Mouse (Mus musculus) midbrain, embryonic 14.5 days (tissue): ENCODE data around the gene Rab31. TPM values are rescaled to one million over a fixed set of nuclear protein-coding genes. Genes with fewer than 3 reads are reported as not detected.

Source experiments
- ATAC-seq: fragments of 200-750 bp; cut with Nextera tagmentation; 2 replicates; pipeline ENCODE4 v1.8.0; 2017; ENCODE audit warnings: moderate number of reproducible peaks, moderate library complexity; ENCODE audit not compliant: low FRiP score, low TSS enrichment
- DNase-seq: peaks from one replicate; pipeline ENCODE4 v3.0.0-alpha.2; 2015
- H3K27ac ChIP-seq: fragments of 300-500 bp; sonication (generic); replicated peaks from 2 replicates; pipeline ENCODE4 v1.5.1; 2014; ENCODE audit warnings: mild to moderate bottlenecking, low read depth, low read length, moderate library complexity
- H3K27me3 ChIP-seq: fragments of 300-500 bp; sonication (generic); 2 replicates; pipeline ENCODE4 v1.6.1; 2014; ENCODE audit warnings: low read length, control low read depth, mixed read lengths; ENCODE audit not compliant: control insufficient read depth, insufficient read depth
- H3K36me3 ChIP-seq: fragments of 300-500 bp; sonication (generic); 2 replicates; pipeline ENCODE4 v1.6.1; 2014; ENCODE audit warnings: low read length, control low read depth; ENCODE audit not compliant: control insufficient read depth, insufficient read depth
- H3K4me1 ChIP-seq: fragments of 300-500 bp; sonication (generic); 2 replicates; pipeline ENCODE4 v1.6.1; 2014; ENCODE audit warnings: mild to moderate bottlenecking, antibody characterized with exemption, low read length, control low read depth; ENCODE audit not compliant: control insufficient read depth, insufficient read depth
- H3K4me2 ChIP-seq: fragments of 300-500 bp; sonication (generic); 2 replicates; pipeline ENCODE4 v1.6.1; 2014; ENCODE audit warnings: mild to moderate bottlenecking, low read length, moderate library complexity
- H3K4me3 ChIP-seq: fragments of 300-500 bp; sonication (generic); replicated peaks from 2 replicates; pipeline ENCODE4 v1.5.1; 2014; ENCODE audit warnings: low read depth, low read length
- H3K9ac ChIP-seq: fragments of 300-500 bp; sonication (generic); replicated peaks from 2 replicates; pipeline ENCODE4 v1.6.1; 2014; ENCODE audit warnings: mild to moderate bottlenecking, low read length, moderate library complexity
- H3K9me3 ChIP-seq: fragments of 300-500 bp; sonication (generic); 2 replicates; pipeline ENCODE4 v1.6.1; 2016; ENCODE audit warnings: low read length, control low read depth, mixed read lengths; ENCODE audit not compliant: control insufficient read depth
- WGBS: fragments of 180-500 bp; shearing (Covaris S2); extraction: QIAGEN DNeasy Blood & Tissue Kit; methylation state at CpG from one replicate; pipeline ENCODE4 v1.1.7; 2014; 5-methylcytosine and 5-hydroxymethylcytosine counted together
- polyA plus RNA-seq: library from polyadenylated mRNA; unstranded; fragments of >200 nt; fragmentation: Nextera tagmentation; extraction: Ambion mirVana; gene quantifications from 2 replicates; pipeline ENCODE4 v1.2.1, GENCODE M21; 2014

Gene Rab31
- polyA plus RNA-seq, 1 experiment from 2014 or later, result 90.2 TPM

DNA sequence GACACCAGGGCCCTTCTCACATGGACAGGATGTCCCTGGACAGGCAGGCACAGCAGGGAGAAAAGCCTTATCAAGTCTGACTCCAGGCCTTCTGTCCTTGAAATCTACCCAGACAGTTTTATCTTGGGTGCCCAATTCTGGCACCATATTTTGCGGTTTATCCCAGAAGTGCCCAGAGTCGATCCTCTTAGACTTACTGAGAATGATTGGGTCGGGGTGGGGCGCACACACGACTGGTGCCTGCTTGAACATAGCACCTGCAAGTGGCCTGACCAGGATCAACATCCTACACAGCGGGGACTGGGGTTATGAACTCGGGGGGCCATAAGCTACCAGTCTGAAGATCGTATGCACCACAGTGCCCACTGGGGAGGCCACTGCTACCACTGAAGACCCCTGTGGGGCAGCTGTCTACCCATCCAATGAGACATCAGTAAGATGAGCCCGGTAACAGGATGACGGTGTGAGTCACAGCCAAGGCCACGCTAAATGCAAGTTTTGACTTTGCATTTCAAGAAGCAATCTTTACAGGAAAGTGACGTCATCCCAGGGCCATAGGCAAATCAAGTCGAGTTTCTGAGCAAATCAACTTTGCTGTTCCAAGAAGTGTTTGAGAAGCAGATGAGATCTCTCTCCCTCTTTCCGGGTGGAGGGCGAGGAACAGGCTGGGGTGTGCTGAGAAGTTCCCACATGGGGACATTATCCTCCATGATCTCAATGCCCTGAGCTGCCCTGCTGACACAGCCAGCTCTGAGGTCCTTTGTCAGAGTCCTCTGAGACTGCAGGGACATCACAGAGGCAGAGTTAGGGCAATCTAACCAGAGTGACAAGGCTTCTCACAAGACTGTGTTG is 32.5 kb downstream of the Rab31 start:
- H3K4me3 ChIP-seq, result no peak overlapping the region
- H3K4me1 ChIP-seq, result peaks cover 19% of the 10 kb centered on the region
- no peak overlapping the region for H3K4me2 ChIP-seq
- ATAC-seq (no peak), DNase-seq (no peak)
- H3K27ac ChIP-seq, result no peak overlapping the region
- no peaks in the 10 kb centered on the region for H3K9me3 ChIP-seq
- H3K9ac ChIP-seq, result no peak overlapping the region
- H3K27me3 ChIP-seq, result no peaks in the 10 kb centered on the region
- H3K36me3 ChIP-seq, result no peaks in the 10 kb centered on the region
- WGBS, result 91% methylated on average over 15 of the region's 15 CpGs

DNA sequence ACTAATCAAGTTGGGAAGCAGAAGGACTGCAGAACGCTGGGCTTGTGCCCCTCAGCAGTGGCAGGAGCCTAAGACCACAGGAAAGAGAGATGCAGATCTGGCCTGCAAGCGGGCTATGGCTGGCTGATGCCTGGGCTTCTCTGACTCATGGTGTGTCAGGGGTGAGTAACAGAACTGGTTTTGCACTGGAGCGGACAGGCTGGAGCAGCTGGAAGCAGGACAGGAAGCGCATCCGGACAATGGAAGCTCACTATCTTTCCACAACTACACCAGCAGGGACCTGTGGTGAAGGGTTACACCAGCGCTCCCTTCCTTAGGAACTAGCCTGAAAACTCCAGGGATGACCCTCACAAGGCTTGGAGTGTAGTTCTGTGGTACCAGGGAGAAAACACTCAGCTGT is 34.9 kb downstream of the Rab31 start:
- Histone ChIP-seq H3K9me3 (no peaks in the 10 kb centered on the region), H3K36me3 (no peaks in the 10 kb centered on the region), H3K4me2 (no peak overlapping the region), H3K27ac (no peak overlapping the region), H3K27me3 (no peaks in the 10 kb centered on the region), H3K4me1 (peaks cover 9% of the 10 kb centered on the region), H3K9ac (no peak overlapping the region), H3K4me3 (no peak overlapping the region)
- ATAC-seq (no peak), DNase-seq (no peak)
- 91% methylated on average over 6 of the region's 6 CpGs for WGBS

DNA sequence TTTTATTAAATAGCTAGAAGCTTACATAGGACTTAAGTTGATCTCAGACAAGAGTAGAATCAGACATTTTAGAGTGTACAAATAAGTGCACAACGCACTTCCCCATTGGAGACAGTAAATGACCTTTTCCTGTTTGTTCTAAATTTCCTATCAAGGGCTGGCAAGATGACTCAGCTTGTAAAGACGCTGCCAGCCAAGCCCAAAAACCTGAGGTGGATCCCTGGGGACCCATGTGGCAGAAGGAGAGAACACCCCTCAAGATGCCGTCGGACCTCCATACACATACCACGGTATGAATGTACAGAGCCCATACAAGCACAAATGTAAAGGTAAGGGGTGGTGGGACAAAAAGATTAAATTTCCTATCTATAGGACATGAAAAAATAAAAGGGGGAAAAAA is 35.4 kb downstream of the Rab31 start:
- no peaks in the 10 kb centered on the region for H3K36me3 ChIP-seq
- DNase-seq (no peak), ATAC-seq (no peak)
- H3K4me2 ChIP-seq, result no peak overlapping the region
- no peak overlapping the region for H3K9ac ChIP-seq
- no peaks in the 10 kb centered on the region for H3K27me3 ChIP-seq
- H3K4me3 ChIP-seq, result no peak overlapping the region
- no peak overlapping the region for H3K27ac ChIP-seq
- WGBS, result 89% methylated on average over 5 of the region's 5 CpGs
- H3K9me3 ChIP-seq, result no peaks in the 10 kb centered on the region
- H3K4me1 ChIP-seq, result peaks cover 5% of the 10 kb centered on the region

GRCm38 (mm10) chr17:65735088-65735487 is 37.5 kb downstream of the Rab31 start:
- WGBS, result 97% methylated on average over 2 of the region's 2 CpGs
- no peak overlapping the region for H3K4me3 ChIP-seq

GRCm38 (mm10) chr17:65732666-65733065 is 39.9 kb downstream of the Rab31 start:
- Histone ChIP-seq H3K9ac (no peak overlapping the region), H3K4me2 (no peak overlapping the region), H3K36me3 (no peaks in the 10 kb centered on the region), H3K27me3 (no peaks in the 10 kb centered on the region), H3K27ac (no peak overlapping the region), H3K4me1 (no peaks in the 10 kb centered on the region), H3K9me3 (no peaks in the 10 kb centered on the region), H3K4me3 (no peak overlapping the region)
- WGBS, result 90% methylated on average over 4 of the region's 4 CpGs
- ATAC-seq, result no peak
- DNase-seq, result no peak

More at GRCm38 (mm10) chr17:65735088-65735487, 37.5 kb downstream of the Rab31 start:
- H3K27ac ChIP-seq, result no peak overlapping the region
- H3K4me1 ChIP-seq, result no peaks in the 10 kb centered on the region
- H3K4me2 ChIP-seq, result no peak overlapping the region
- ATAC-seq (no peak), DNase-seq (no peak)
- H3K36me3 ChIP-seq, result no peaks in the 10 kb centered on the region
- H3K27me3 ChIP-seq, result no peaks in the 10 kb centered on the region
- no peaks in the 10 kb centered on the region for H3K9me3 ChIP-seq
- H3K9ac ChIP-seq, result no peak overlapping the region

DNA sequence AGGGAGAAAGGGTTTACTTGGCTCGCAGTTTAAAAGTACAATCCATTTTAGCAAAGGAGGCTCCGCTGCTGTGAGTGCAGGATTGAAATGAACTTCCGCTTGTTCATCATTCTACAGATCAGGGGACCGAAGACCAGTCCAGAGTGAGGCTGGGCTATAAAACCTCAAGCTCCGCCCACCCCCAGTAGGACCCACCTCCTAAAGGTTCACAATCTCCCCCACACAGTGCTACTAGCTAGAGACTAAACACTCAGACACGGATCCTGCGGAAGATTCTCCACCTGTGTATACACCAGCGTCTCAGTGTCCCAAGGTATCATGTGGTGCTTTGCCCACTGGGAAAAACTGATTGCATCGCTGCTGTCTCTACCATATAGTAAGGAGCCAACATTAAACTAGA is 40.8 kb downstream of the Rab31 start:
- no peaks in the 10 kb centered on the region for H3K9me3 ChIP-seq
- no peaks in the 10 kb centered on the region for H3K4me1 ChIP-seq
- H3K9ac ChIP-seq, result no peak overlapping the region
- H3K27me3 ChIP-seq, result no peaks in the 10 kb centered on the region
- H3K4me3 ChIP-seq, result no peak overlapping the region
- no peaks in the 10 kb centered on the region for H3K36me3 ChIP-seq
- DNase-seq, result no peak
- no peak for ATAC-seq
- no peak overlapping the region for H3K4me2 ChIP-seq
- no peak overlapping the region for H3K27ac ChIP-seq
- WGBS, result 93% methylated on average over 9 of the region's 9 CpGs

DNA sequence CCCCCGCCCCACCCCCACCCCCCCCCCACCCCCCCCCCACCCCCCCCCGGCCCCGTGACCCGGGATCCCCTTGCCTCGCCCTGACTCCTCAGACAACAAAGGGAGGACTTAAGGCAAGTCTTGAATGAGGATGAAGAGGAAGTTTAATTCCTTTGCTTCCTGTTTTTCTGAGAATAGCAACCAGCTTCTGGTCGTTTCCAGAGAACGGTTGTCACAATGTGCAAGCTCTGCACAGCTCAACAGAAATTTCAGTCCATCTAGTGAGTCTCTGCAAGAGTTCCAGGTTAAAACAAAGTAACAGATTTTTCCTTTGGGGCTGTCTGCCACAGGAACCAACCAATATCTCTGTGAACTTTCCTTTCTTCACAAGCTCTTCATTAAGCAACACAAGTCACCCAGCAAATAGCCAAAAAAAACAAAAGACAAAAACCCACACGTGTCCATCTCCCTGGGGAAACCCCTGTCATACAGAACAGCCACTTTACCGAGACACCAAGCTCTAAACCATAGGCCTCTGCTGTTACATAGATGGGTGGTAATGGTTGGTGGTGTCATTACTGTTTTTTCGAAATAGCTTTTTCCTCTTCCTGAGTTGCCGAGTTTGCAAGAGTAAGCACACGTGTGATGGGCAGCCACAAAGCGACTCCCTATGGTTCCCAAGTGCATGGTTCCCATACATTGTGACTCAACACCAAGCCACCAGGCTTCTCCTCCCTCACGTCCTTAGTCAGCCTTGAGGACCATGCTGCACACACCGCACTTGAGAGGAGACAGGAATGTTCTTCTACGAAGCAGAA is 42.4 kb downstream of the Rab31 start:
- 76% methylated on average over 16 of the region's 16 CpGs for WGBS
- no peak overlapping the region for H3K4me3 ChIP-seq
- no peaks in the 10 kb centered on the region for H3K9me3 ChIP-seq
- H3K9ac ChIP-seq, result no peak overlapping the region
- DNase-seq (no peak), ATAC-seq (no peak)
- no peaks in the 10 kb centered on the region for H3K4me1 ChIP-seq
- no peaks in the 10 kb centered on the region for H3K27me3 ChIP-seq
- no peaks in the 10 kb centered on the region for H3K36me3 ChIP-seq
- H3K4me2 ChIP-seq, result no peak overlapping the region
- no peak overlapping the region for H3K27ac ChIP-seq

DNA sequence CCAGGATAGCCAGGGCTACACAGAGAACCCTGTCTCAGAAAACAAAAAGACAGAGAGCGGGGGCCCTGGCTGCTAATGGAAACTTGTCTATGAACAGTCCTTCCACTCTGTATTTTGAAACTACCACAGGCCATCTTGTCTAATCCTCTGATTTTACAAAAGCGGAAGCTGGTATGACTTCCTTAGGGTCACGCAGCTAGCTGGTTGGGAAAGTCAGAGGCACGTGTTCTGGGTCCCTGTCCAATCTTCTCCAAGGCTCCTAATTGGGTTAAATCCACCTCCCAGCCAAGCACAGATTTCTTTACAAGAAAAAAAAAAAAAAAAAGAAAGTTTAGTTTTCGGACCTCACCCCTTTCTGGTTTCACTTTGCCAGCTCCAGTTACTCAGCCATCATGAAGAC is 45.8 kb downstream of the Rab31 start:
- no peak overlapping the region for H3K4me3 ChIP-seq

More for the DNA sequence above, 45.8 kb downstream of the Rab31 start:
- no peak overlapping the region for H3K27ac ChIP-seq
- H3K4me1 ChIP-seq, result no peaks in the 10 kb centered on the region
- H3K9me3 ChIP-seq, result no peaks in the 10 kb centered on the region
- no peaks in the 10 kb centered on the region for H3K27me3 ChIP-seq
- no peak overlapping the region for H3K4me2 ChIP-seq
- DNase-seq (no peak), ATAC-seq (no peak)
- H3K9ac ChIP-seq, result no peak overlapping the region
- no peaks in the 10 kb centered on the region for H3K36me3 ChIP-seq
- WGBS, result 96% methylated on average over 5 of the region's 5 CpGs
